Mouse (Mus musculus) liver, adult 2 months (tissue): ENCODE results near the gene March5. TPM values are rescaled to one million over a fixed set of nuclear protein-coding genes. Genes with fewer than 3 reads are reported as not detected.

ENCODE experiments used
- DNase-seq: peaks from one replicate; pipeline ENCODE4 v3.0.0-alpha.2; 2011; ENCODE audit warnings: low read depth, low spot score; ENCODE audit errors: extremely low read depth
- H3K27ac ChIP-seq: fragments of 200-500 bp; replicated peaks from 2 replicates; pipeline ENCODE4 v1.5.1; 2012; ENCODE audit warnings: low read depth, mild to moderate bottlenecking, control low read depth, inconsistent platforms, low read length; ENCODE audit not compliant: insufficient read depth
- H3K27me3 ChIP-seq: fragments of 200-500 bp; 2 replicates; pipeline ENCODE4 v1.6.1; 2012; ENCODE audit warnings: mild to moderate bottlenecking, moderate library complexity, low read length, inconsistent platforms; ENCODE audit not compliant: control insufficient read depth, insufficient read depth
- H3K36me3 ChIP-seq: fragments of 200-500 bp; 2 replicates; pipeline ENCODE4 v1.6.1; 2012; ENCODE audit warnings: low read length, inconsistent platforms; ENCODE audit not compliant: control insufficient read depth, insufficient read depth
- H3K4me1 ChIP-seq: fragments of 200-500 bp; 2 replicates; pipeline ENCODE4 v1.6.1; 2011; ENCODE audit warnings: low read length; ENCODE audit not compliant: control insufficient read depth, insufficient read depth
- H3K4me3 ChIP-seq: fragments of 200-500 bp; 2 replicates; pipeline ENCODE4 v1.5.1; 2011; ENCODE audit warnings: low read depth, mild to moderate bottlenecking, control low read depth, low read length, moderate library complexity; ENCODE audit not compliant: insufficient read depth
- H3K79me2 ChIP-seq: fragments of 200-500 bp; 2 replicates; pipeline ENCODE4 v1.6.1; 2012; ENCODE audit warnings: inconsistent platforms, mild to moderate bottlenecking, low read length, moderate library complexity; ENCODE audit not compliant: control insufficient read depth, insufficient read depth
- H3K9ac ChIP-seq: fragments of 200-500 bp; 2 replicates; pipeline ENCODE4 v1.6.1; 2012; ENCODE audit warnings: low read depth, mild to moderate bottlenecking, control low read depth, inconsistent platforms, low read length
- CTCF ChIP-seq: fragments of 200-500 bp; IDR thresholded peaks from 2 replicates; pipeline ENCODE4 v1.5.1; 2011; ENCODE audit warnings: low read depth, low read length, control low read depth
- POLR2A ChIP-seq: fragments of 200-500 bp; IDR thresholded peaks from 2 replicates; pipeline ENCODE4 v1.6.1; 2011; ENCODE audit warnings: low read length, control low read depth; ENCODE audit not compliant: insufficient read depth; ENCODE audit errors: extremely low read depth
- WGBS: fragments of 180-500 bp; shearing (Covaris S2); methylation state at CpG from one replicate; pipeline ENCODE4 v1.1.7; 2018; 5-methylcytosine and 5-hydroxymethylcytosine counted together
- polyA plus RNA-seq: library from polyadenylated mRNA; depleted of rRNA; stranded (reverse); fragments of >200 nt; gene quantifications from 2 replicates; pipeline ENCODE4 v1.2.3, GENCODE M21; 2012
- total RNA-seq: library from RNA; depleted of rRNA; stranded (reverse); fragments of >200 nt; gene quantifications from 2 replicates; pipeline ENCODE4 v1.2.3, GENCODE M21; 2014

March5 gene
- total and polyA plus RNA-seq, 2 experiments = 33.8 to 84.0 TPM

DNA sequence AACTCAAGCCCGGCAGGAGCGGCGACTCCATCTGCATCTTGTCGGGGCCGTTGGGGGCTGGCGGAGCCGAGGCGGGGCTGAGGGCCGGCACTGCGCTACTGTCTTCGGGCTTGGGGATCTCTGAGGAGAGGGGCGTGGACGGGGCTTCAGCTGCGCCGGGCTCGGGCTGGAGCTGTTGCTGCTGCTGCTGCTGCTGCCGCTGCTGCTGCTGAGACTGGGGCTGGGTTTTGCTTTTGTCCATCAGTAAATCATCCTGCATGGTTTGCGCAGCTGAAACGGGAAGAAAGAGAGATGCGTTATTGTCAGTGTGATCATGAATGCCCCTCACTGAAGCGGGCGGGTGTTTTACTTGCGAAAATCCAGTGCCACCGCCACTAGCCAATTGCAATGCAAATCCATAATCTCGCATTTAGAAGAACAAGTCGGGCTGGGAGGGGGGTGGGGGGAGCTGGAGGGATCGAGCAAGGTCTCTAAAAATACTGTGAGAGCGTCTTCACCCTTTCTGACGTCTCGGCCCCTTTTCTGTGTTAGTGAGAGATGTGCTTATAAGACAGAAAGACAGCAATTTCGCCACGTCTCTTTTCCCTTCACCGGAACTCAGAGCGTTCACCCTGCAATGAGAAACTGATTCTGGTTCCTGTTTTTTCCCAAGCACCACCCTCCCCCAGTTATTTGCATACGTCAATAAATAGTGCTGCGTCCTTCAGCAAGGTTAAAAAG, 32.5 kb upstream of the March5 start:
- TF ChIP-seq CTCF (no peak), POLR2A (no peak)
- peak overlapping the region; percentile 99 for H3K27ac ChIP-seq
- H3K4me3 ChIP-seq = peak overlapping the region; percentile 76
- H3K27me3 ChIP-seq = no peaks in the 10 kb centered on the region
- H3K9ac ChIP-seq = peak overlapping the region; percentile 93
- DNase-seq = peak; percentile 89
- H3K79me2 ChIP-seq = peaks cover 8% of the 10 kb centered on the region
- H3K4me1 ChIP-seq = peaks cover 22% of the 10 kb centered on the region
- WGBS = under 1% methylated on average over 36 of the region's 36 CpGs
- peaks cover 6% of the 10 kb centered on the region; the same call in 1 of the 2 replicates for H3K36me3 ChIP-seq

DNA sequence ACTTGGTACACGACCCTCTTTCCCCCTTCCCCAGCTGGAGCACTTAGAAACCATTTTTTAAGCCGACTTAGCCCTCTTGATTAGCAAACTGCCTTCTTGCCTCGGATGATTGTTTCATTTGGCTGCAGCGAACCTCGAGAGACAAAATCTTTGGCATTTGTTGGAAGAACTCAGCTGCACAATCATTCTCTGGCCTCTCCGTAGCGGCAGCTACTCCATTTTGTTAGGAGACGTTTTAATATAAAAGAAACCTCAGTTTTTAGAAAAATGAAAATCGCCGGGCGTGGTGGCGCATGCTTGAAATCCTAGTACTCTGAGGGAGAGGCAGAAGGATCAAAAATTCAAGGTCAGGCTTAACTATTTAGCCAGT, 31.9 kb upstream of the March5 start:
- TF ChIP-seq POLR2A = no peak
- no peak for TF ChIP-seq CTCF
- H3K4me1 ChIP-seq = peaks cover 22% of the 10 kb centered on the region
- H3K9ac ChIP-seq = peak overlapping the region; percentile 93
- H3K4me3 ChIP-seq = peak overlapping the region; percentile 76
- no peaks in the 10 kb centered on the region for H3K27me3 ChIP-seq
- WGBS = under 1% methylated on average over 12 of the region's 12 CpGs
- DNase-seq = no peak
- H3K79me2 ChIP-seq = peaks cover 8% of the 10 kb centered on the region
- H3K27ac ChIP-seq = peak overlapping the region; percentile 99
- H3K36me3 ChIP-seq = peaks cover 4% of the 10 kb centered on the region; the same call in 1 of the 2 replicates

DNA sequence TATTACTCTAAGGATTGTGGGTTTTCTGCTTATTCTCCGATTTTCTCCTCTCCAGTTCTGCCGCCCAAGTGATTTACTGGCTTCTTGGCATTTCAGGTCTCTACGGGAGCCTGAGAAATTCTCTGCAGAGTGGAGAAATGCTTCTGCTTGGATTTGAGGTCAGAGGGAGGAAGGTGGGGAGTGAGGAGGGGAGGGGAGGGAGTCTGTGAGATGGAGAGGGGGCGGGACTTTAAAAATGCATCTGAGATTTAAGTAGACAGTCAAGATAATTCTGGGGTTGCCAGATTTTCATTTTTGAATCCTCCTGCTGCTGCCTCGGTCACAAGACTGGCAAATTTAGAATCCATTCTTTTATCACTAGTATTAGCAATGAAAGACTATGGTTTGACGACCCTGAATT, 31.4 kb upstream of the March5 start:
- H3K27me3 ChIP-seq = no peaks in the 10 kb centered on the region
- 14% methylated on average over 6 of the region's 6 CpGs for WGBS
- no peaks in the 10 kb centered on the region for H3K36me3 ChIP-seq
- DNase-seq = peak; percentile 55
- H3K79me2 ChIP-seq = peaks cover 8% of the 10 kb centered on the region
- TF ChIP-seq CTCF (no peak), POLR2A (no peak)
- H3K9ac ChIP-seq = peak overlapping the region; percentile 48
- H3K4me1 ChIP-seq = peaks cover 22% of the 10 kb centered on the region
- H3K4me3 ChIP-seq = peak overlapping the region; percentile 76
- peak overlapping the region; percentile 99 for H3K27ac ChIP-seq

DNA sequence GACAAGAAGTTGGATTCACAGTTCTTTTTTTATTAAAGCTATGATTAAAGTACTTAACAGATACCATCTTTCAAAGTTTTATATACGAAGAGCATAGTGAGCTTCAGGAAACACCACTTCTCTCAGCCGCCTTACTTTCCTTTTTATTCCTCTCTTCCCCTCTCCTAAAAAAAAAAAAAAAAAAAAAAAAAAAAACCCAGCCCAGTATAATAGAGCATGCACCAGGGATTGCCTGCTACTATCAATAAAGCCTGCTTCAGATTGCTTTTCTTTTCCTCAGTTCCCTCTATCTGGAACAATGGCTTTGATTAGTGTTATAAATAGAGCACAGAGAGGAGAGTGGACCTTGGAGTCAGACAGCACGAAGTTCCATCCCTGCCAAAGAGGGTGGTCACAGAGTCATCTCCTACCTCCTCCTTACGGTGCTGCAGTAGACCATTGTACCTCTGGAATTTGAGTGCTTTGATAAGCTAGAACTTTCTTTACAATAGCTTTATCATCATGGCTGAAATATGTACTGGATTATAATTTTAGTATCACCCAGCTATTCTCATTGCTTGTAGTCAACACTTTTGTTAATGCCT, 30.4 kb upstream of the March5 start:
- Histone ChIP-seq H3K4me1 (peaks cover 22% of the 10 kb centered on the region), H3K79me2 (peaks cover 12% of the 10 kb centered on the region), H3K9ac (no peak overlapping the region), H3K27ac (no peak overlapping the region), H3K27me3 (no peaks in the 10 kb centered on the region), H3K36me3 (no peaks in the 10 kb centered on the region), H3K4me3 (no peak overlapping the region)
- peak; percentile 71 for DNase-seq
- 41% methylated on average over 4 of the region's 4 CpGs for WGBS
- no peak for TF ChIP-seq CTCF
- TF ChIP-seq POLR2A = no peak

DNA sequence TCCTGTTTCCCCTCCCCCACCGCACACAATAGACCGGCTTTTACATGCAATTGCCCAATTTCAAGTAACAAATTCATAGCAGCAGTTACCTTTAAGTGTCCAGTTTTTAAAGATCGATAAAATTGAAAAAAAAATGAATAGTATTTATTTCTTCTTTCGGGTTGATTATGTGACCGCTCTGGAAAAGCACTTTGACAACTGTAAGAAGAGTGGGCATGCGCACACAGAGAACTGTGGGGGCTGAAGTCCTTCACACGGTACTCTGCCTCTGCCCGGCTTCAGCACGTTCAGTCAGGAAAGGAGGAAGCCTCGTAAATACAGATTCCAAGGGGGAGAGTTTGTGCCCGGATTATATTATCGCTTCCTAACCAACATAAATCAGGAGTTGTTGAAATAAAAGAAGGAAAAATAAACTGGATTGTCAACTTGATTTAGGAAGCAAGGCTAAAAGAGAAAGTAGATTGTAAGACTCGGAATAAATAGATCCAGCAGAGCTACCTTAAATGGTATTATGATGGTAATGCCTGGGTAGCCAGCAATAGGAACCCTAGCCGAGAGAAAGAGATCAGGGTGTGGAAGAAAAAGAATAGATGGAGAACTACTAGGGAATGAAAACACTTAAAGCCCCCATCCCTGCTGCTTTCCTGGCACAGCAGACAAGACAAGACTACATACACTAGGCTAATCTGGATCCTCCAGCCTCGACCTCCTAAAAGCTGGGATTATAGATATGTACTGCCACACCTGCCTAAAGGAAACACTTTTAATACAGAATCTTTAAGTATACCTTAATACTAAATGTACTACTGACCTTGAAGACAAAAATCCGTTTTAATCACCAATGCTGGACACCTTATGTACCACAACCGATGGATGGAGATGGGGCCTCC, 29.3 kb upstream of the March5 start:
- H3K4me3 ChIP-seq = peak overlapping the region; percentile 48
- peak; percentile 77 for DNase-seq
- 14% methylated on average over 17 of the region's 17 CpGs for WGBS
- H3K79me2 ChIP-seq = peaks cover 12% of the 10 kb centered on the region
- no peaks in the 10 kb centered on the region for H3K27me3 ChIP-seq
- no peak overlapping the region for H3K9ac ChIP-seq
- no peak overlapping the region for H3K27ac ChIP-seq
- peaks cover 15% of the 10 kb centered on the region; the same call in 1 of the 2 replicates for H3K4me1 ChIP-seq
- TF ChIP-seq POLR2A (no peak), CTCF (no peak)
- no peaks in the 10 kb centered on the region for H3K36me3 ChIP-seq
